Mouse (Mus musculus): Measurements from ENCODE around the gene Spocd1.

DNA sequence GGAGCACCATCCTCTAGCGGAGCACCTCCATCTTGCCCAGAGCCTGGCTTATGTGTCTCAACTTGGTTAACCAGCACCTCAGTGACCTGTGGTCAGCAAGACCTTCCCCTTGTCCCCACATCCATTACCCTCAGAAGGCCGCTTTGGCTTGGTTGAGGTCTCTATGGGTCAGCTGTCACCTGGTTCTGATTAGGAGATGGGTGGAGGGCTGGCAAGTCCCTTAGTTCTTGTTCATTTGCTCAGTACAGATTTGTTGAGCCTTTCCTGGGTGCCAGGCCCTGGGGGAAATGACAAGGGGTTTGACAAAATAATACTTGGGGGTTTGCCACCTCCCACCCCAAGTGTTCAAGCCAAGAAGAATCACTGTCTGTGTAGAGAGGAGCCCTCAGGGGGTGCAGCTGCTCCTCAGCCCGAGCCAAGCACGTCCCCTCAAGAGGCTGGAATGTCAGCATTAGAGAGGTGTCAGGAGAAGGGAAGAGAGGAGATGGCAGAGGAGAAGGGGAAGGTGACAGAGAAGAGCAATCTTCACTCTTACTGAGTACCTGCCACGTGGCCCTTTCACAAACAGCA lies 23.3 kb downstream of the Spocd1 start:
- TF ChIP-seq CTCF (conservative IDR thresholded peaks at IDR 0.05 in 1 of 2, IDR thresholded peaks at IDR 0.05 in 1 of 2; ENCODE audit: low read depth in 2 of 2, low read length in 2 of 2), result no peak
- no peak for TF ChIP-seq USF1 (IDR thresholded peaks at IDR 0.05; ENCODE audit: low read depth, low read length)
- TF ChIP-seq NELFE (IDR thresholded peaks at IDR 0.05; ENCODE audit: low read depth, low read length), result no peak
- no peak for TF ChIP-seq MAZ (IDR thresholded peaks at IDR 0.05; ENCODE audit: low read depth, low read length)
- no peak for TF ChIP-seq POLR2A (IDR thresholded peaks at IDR 0.05; ENCODE audit: low read depth, low read length)
- no peak for TF ChIP-seq HCFC1 (IDR thresholded peaks at IDR 0.05; ENCODE audit: low read depth, low read length)
- no peak for TF ChIP-seq POLR2AphosphoS2 (IDR thresholded peaks at IDR 0.05; ENCODE audit: low read depth, low read length)
- TF ChIP-seq MAX (IDR thresholded peaks at IDR 0.05; ENCODE audit: low read length), result no peak
- TF ChIP-seq ZMIZ1 (IDR thresholded peaks at IDR 0.05; ENCODE audit: low read depth, low read length), result no peak
- TF ChIP-seq E2F4 (IDR thresholded peaks at IDR 0.05; ENCODE audit: insufficient replicate concordance, low read depth, low read length), result no peak
- no peak for TF ChIP-seq KAT2A (IDR thresholded peaks at IDR 0.05; ENCODE audit: insufficient replicate concordance, low read length)
- no peak for TF ChIP-seq SMC3 (IDR thresholded peaks at IDR 0.05; ENCODE audit: low read depth, low read length)
- TF ChIP-seq ZNF384 (IDR thresholded peaks at IDR 0.05; ENCODE audit: low read depth, low read length), result no peak
- no peak for TF ChIP-seq ZC3H11A (IDR thresholded peaks at IDR 0.05; ENCODE audit: low read depth, low read length)

Measured in CH12.LX (cell line).